Mouse (Mus musculus): ENCODE data around the gene Miga2.
"Not testable (repeated sequence)": the region's sequence is repeated elsewhere in the genome, so short reads cannot be mapped to it uniquely, and the experiment has no call there.

Miga2 gene

DNA sequence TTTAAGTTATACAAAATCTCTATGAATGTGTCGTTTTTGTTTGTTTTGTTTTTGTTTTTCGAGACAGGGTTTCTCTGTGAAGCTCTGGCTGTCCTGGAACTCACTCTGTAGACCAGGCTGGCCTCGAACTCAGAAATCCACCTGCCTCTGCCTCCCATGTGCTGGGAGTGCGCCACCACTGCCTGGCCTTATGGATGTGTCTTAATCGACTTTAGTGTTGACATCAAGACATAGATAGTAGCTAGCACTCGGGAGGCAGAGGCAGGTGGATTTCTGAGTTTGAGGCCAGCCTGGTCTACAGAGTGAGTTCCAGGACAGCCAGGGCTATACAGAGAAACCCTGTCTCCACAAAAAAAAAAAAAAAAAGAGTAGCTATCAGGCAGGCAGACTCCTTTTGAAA, 53.1 kb downstream of the Miga2 start:
- not testable (repeated sequence) for DNase-seq (ENCODE audit: inconsistent age in 2 of 2, low spot score in 1 of 2)

GRCm38 (mm10) chr2:30417595-30418165, 53.6 kb downstream of the Miga2 start:
- DNase-seq (ENCODE audit: inconsistent age in 2 of 2, low spot score in 1 of 2) = no peak

- no peak for DNase-seq (ENCODE audit: inconsistent age in 2 of 2, low spot score in 1 of 2)
These were observed 54.2 kb downstream of the Miga2 start for GRCm38 (mm10) chr2:30418259-30418658.

GRCm38 (mm10) chr2:30419112-30419511, 55.1 kb downstream of the Miga2 start:
- DNase-seq (ENCODE audit: inconsistent age in 2 of 2, low spot score in 1 of 2) = no peak

DNA sequence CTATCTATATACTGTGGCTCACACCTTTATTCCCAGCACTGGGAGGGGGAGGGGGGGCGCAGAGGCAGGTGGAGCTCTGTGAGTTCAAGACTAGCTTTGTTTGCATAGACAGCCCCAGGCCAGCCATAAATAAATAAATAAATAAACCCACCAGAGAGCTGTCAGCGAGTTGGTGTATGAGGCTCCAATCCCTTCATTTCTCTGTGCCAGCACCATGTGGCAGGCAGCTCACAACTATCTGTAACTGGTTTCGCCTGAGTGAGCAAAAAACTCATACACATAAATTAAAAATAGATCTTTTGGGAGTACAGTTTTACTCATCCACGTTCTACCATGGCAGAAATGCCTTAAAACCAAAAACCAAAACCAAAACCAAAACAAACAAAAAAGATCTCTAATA, 57.4 kb downstream of the Miga2 start:
- DNase-seq (ENCODE audit: inconsistent age in 2 of 2, low spot score in 1 of 2) = no peak

GRCm38 (mm10) chr2:30429156-30429555, 65.1 kb downstream of the Miga2 start:
- DNase-seq (ENCODE audit: inconsistent age in 2 of 2, low spot score in 1 of 2) = peak; percentile 85 to 95
